ENCODE assay signal across 9 mouse cellular contexts in genomic region chr9:32350332-32350731, GRCm38 (mm10). TPM values are rescaled to one million over a fixed set of nuclear protein-coding genes. Genes with fewer than 3 reads are reported as not detected.
DNase-seq lines count a peak whose midpoint lies in the region; ATAC-seq and TF ChIP-seq lines count a peak whose summit lies in the region.
"Had no signal": no experiment of that assay in that cellular context is flagged by ENCODE, and none has a peak within 500 bp of the region (broad histone marks: within the 10 kb centered on the region; RNA-seq: fewer than 3 reads in every experiment).

No protein-coding gene starts in this region.

- no peak overlapping the region for H3K9ac ChIP-seq in ES-Bruce4 (ENCODE audit: low read depth, poor library complexity, severe bottlenecking)
- no peak overlapping the region for H3K9ac ChIP-seq in liver, embryonic 13.5 days
- H3K9ac ChIP-seq: hindbrain, embryonic 15.5 days had no signal

- no peaks in the 10 kb centered on the region for H3K36me3 ChIP-seq in ES-Bruce4 (ENCODE audit: control insufficient read depth, insufficient read depth, low read length, poor library complexity, severe bottlenecking)
- no peaks in the 10 kb centered on the region for H3K36me3 ChIP-seq in liver, embryonic 13.5 days
- H3K36me3 ChIP-seq: hindbrain, embryonic 15.5 days had no signal

- H3K4me3 ChIP-seq in ES-Bruce4 (ENCODE audit: low read depth, low read length), result no peak overlapping the region
- H3K4me3 ChIP-seq in liver, embryonic 13.5 days (replicated peaks), result no peak overlapping the region
- H3K4me3 ChIP-seq: hindbrain, embryonic 15.5 days had no signal

- TF ChIP-seq CTCF in ES-Bruce4 (IDR thresholded peaks at IDR 0.05; ENCODE audit: low read depth, low read length), result peak; percentile 69

- 0 out of 2 replicates have a peak overlapping the region, but pooled peaks have one; percentile 19 for H3K4me2 ChIP-seq in liver, embryonic 13.5 days
- H3K4me2 ChIP-seq: hindbrain, embryonic 15.5 days had no signal

- peak; percentile 80 for DNase-seq in 416B (ENCODE audit: low read depth)
- peak; percentile 45 for DNase-seq in c-Kit-positive CD71-positive TER-119-positive erythroid progenitor cells, embryonic 14.5 days (ENCODE audit: low spot score)
- peak; percentile 58 to 91 for DNase-seq in frontal cortex, adult 2 months (ENCODE audit: extremely low spot score in 1 of 2, low spot score in 1 of 2)
- peak; percentile 85 for DNase-seq in kidney, postnatal 14 days
- DNase-seq in liver, embryonic 13.5 days, result peak; percentile 27
- DNase-seq in right cerebral cortex, postnatal 25 days, result peak; percentile 59
- peak; percentile 60 to 65 for DNase-seq in urinary bladder, postnatal 36 days (ENCODE audit: low spot score in 2 of 2)

- 4% methylated on average over 6 of the region's 6 CpGs for WGBS in liver, embryonic 13.5 days (ENCODE audit: insufficient replicate concordance)

- no peak overlapping the region for H3K27ac ChIP-seq in ES-Bruce4 (ENCODE audit: insufficient read depth, low read length)
- no peak overlapping the region for H3K27ac ChIP-seq in liver, embryonic 13.5 days
- H3K27ac ChIP-seq: hindbrain, embryonic 15.5 days had no signal

- no peaks in the 10 kb centered on the region for H3K4me1 ChIP-seq in ES-Bruce4 (ENCODE audit: control insufficient read depth, insufficient read depth, low read length)
- no peaks in the 10 kb centered on the region; the same call in 1 of the 2 replicates for H3K4me1 ChIP-seq in liver, embryonic 13.5 days (replicated peaks)

- TF ChIP-seq EP300 in ES-Bruce4 (IDR thresholded peaks at IDR 0.05; ENCODE audit: insufficient read depth, low read depth, low read length), result no peak

- no peaks in the 10 kb centered on the region for H3K9me3 ChIP-seq in ES-Bruce4 (replicated peaks; ENCODE audit: control insufficient read depth, insufficient read depth, low read length, poor library complexity, severe bottlenecking)
- H3K9me3 ChIP-seq in liver, embryonic 13.5 days (replicated peaks), result no peaks in the 10 kb centered on the region
- H3K9me3 ChIP-seq: hindbrain, embryonic 15.5 days had no signal

- 0 out of 2 replicates have a peak, but pooled peaks cover under 1% of the 10 kb centered on the region for H3K27me3 ChIP-seq in ES-Bruce4 (ENCODE audit: control insufficient read depth, insufficient read depth, low read length, poor library complexity, severe bottlenecking)
- peaks cover 12% of the 10 kb centered on the region for H3K27me3 ChIP-seq in liver, embryonic 13.5 days

- ATAC-seq in liver, embryonic 13.5 days (ENCODE audit: low read depth), result no peak

- no peak for TF ChIP-seq POLR2A in ES-Bruce4 (IDR thresholded peaks at IDR 0.05; ENCODE audit: insufficient read depth, low read length)

RNA-seq across cellular contexts. Expression of gene Kcnj5, which starts 6.2 kb away (rescaled TPM):
- polyA plus RNA-seq in ES-Bruce4 (2011; ENCODE audit: insufficient read depth, insufficient read length, low read depth, missing spikeins), result not detected in 2 replicates
- polyA plus RNA-seq in frontal cortex, adult 2 months (2012; rRNA removed), result 0.18 and 0.29 TPM in 2 replicates
- 1.9 and 2.6 TPM in 2 replicates for polyA plus RNA-seq in liver, embryonic 13.5 days (2015; fragmentation: Nextera tagmentation; extraction: Ambion mirVana)

RNA-seq across cellular contexts. Expression of gene Kcnj1, which starts 22.0 kb away (rescaled TPM):
- not detected in 2 replicates for polyA plus RNA-seq in ES-Bruce4 (2011; ENCODE audit: insufficient read depth, insufficient read length, low read depth, missing spikeins)
- polyA plus RNA-seq in frontal cortex, adult 2 months (2012; rRNA removed), result not detected in 2 replicates
- not detected in 2 replicates for polyA plus RNA-seq in liver, embryonic 13.5 days (2015; fragmentation: Nextera tagmentation; extraction: Ambion mirVana)
- polyA plus RNA-seq: hindbrain, embryonic 15.5 days had no signal

Comparison
In these comparisons a context has a peak if more than half of its experiments do, and no peak if none do; other contexts are left out.
1. DNase-seq: peak in every context shown above with its lines; median percentile 85 in kidney, postnatal 14 days; 80 in 416B; 74 in frontal cortex, adult 2 months; 62 in urinary bladder, postnatal 36 days; 59 in right cerebral cortex, postnatal 25 days; 45 in c-Kit-positive CD71-positive TER-119-positive erythroid progenitor cells, embryonic 14.5 days; 27 in liver, embryonic 13.5 days.